Mouse (Mus musculus): ENCODE measurements around the gene Muc4.

Gene Muc4

DNA sequence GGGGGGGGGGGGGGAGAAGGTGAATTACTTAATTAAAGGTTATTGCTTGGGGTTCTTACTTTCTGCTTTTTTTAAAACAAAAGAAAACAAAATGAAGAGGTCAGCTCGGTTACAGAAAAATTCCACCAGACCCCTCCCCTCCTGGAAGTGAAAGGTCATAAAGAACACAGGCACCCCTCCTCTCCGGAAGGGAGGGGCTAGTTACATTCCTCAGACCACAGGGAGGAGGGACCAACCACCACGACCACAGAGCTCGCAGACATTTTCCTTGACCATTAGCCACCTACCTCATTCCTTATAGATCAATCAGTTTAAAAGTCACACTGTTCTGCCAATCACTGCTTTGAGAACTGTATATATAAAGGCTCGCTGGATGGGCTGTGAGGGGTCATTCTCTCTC, 68.2 kb downstream of the Muc4 start:
- no peak for DNase-seq (ENCODE audit: low read depth)

GRCm38 (mm10) chr16:32805151-32805550, 69.5 kb downstream of the Muc4 start:
- DNase-seq (ENCODE audit: low read depth): no peak

DNA sequence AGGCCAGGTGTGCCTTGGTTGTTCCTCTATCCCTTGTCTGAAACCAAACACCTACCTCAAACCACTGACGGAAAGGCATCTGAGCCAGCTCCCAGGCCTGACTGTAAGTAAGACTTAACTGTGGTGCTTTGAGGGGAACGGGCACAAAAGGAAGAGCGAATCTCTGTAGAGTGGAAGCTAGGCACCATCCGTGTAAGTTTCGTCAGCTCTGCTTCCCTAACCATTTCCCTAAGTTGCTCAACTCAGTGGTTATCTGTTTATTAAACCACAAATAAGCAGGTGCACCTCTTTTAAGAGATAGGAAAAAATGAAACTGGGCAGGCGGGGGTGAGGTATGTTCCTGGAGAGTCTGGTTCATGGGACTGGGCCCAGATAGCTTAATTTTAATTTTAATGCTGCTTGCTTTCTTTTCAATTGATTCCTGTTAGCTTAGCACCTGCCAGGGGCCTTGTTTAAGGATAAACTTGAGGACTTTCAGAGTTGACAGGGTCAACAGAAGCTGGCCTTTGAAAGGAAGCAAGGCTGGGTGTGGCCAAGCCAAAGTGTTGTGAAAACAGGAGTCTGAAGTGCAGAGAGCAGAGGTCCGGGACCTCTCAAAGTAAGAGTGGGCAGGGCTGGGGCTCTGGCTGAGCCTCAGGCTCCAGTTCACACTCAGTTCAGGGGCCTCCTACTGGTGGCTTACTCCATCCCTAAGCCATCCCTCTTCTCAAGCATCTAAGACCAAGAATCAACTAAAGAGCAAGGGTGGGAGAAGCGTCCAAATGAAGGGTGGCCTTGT, 71.9 kb downstream of the Muc4 start:
- no peak for DNase-seq (ENCODE audit: low read depth)

GRCm38 (mm10) chr16:32810321-32810720, 74.6 kb downstream of the Muc4 start, which contains the start of gene Smbd1:
TSS of gene Smbd1 (minus strand) at chr16:32810477.
- DNase-seq (ENCODE audit: low read depth): no peak

- DNase-seq (ENCODE audit: low read depth): peak; percentile 92
These were observed 77.2 kb downstream of the Muc4 start for GRCm38 (mm10) chr16:32812888-32813361.

DNA sequence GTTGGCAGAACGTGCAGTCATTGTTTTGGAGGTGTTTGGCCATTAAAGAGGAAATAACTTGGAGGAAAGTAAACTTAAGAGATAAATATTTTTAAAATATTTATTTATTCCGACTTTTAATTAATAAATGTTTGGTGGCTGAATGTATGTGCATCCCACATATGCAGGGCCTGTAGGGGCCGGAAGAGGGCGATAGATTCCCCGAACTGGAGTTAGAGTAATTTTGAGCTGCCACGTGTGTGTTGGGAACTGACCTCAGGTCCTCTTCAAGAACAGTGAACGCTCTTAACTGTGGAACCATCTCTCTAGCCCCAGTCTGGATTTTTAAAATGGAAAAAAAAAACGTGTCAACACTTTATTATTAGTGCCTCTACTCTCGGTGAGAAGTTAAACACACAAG, 77.7 kb downstream of the Muc4 start:
- no peak for DNase-seq (ENCODE audit: low read depth)

- DNase-seq (ENCODE audit: low read depth): peak; percentile 6
These were observed 78.1 kb downstream of the Muc4 start for GRCm38 (mm10) chr16:32813771-32814170.

DNA sequence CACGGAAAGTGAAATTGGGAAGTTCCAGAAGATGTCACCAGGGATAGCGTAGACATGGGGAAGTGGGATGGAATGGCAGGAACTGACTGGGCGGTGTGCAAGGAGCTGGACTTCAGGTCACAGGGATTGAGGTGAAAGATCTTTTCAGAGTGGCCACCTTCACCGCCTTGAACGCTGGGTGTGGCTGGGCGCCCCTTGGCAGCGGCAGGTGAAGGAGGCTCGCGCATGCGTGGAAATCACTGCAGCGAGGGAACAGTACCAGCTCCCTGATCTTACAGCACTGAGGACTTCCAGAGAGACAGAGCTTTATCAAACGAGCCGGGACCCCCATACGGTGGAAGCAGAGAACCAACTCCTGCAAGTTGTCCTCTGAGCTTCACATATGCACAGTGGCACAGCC, 78.9 kb downstream of the Muc4 start:
- DNase-seq (ENCODE audit: low read depth): peak; percentile 60

GRCm38 (mm10) chr16:32815160-32815605, 79.5 kb downstream of the Muc4 start:
- DNase-seq (ENCODE audit: low read depth): peak; percentile 17

GRCm38 (mm10) chr16:32818036-32818435, 82.3 kb downstream of the Muc4 start:
- DNase-seq (ENCODE audit: low read depth): no peak

- no peak for DNase-seq (ENCODE audit: low read depth)
These were observed 82.8 kb downstream of the Muc4 start for GRCm38 (mm10) chr16:32818441-32818840.

GRCm38 (mm10) chr16:32821772-32822449, 86.2 kb downstream of the Muc4 start:
- no peak for DNase-seq (ENCODE audit: low read depth)

- no peak for DNase-seq (ENCODE audit: low read depth)
These were observed 86.8 kb downstream of the Muc4 start for GRCm38 (mm10) chr16:32822450-32822827.

GRCm38 (mm10) chr16:32822881-32823280, 87.2 kb downstream of the Muc4 start:
- no peak for DNase-seq (ENCODE audit: low read depth)

DNA sequence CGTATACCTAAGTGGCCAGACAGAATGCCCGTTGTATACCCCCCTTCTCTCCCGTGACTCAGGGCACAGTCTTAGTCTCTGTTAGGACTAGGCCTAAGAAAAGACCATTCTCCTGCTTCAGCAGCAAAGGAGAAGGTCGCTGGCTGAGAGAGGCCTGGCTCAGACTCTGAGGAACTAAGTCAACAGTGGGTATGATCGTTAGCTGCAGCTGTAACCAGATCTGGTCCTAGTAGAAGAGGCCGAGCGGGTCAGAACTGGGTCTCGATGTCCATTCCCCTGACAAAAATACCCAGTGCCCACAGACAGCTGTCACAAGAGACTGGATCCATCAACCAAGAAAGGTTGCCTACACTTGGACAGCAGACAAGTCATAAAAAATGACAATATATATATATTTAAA, 87.8 kb downstream of the Muc4 start:
- DNase-seq (ENCODE audit: low read depth): no peak

DNA sequence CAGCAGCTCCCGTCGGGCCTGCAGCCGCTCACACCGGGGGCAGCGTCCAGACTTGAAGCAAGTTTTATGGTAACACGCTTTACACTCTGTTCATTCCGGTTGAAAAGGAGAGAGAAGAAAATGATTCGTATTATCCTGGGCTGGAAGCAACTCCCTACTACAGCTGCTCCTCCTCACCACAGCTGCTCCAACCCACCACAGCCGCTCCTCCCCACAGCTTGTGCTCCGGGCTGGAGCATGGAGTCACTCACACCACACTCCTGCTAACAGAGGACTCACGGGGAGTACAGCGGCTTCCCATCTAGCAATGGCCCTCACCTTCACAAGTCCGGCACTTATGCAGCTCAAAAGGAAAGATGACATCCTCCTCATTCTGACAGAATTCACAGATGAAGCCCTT, 88.4 kb downstream of the Muc4 start:
- DNase-seq (ENCODE audit: low read depth): no peak

- DNase-seq (ENCODE audit: low read depth): no peak
These were observed 89.7 kb downstream of the Muc4 start for GRCm38 (mm10) chr16:32825380-32825779.

- DNase-seq (ENCODE audit: low read depth): no peak
These were observed 90.8 kb downstream of the Muc4 start for GRCm38 (mm10) chr16:32826521-32826920.

- DNase-seq (ENCODE audit: low read depth): no peak
These were observed 93.4 kb downstream of the Muc4 start for GRCm38 (mm10) chr16:32829104-32829503.

DNA sequence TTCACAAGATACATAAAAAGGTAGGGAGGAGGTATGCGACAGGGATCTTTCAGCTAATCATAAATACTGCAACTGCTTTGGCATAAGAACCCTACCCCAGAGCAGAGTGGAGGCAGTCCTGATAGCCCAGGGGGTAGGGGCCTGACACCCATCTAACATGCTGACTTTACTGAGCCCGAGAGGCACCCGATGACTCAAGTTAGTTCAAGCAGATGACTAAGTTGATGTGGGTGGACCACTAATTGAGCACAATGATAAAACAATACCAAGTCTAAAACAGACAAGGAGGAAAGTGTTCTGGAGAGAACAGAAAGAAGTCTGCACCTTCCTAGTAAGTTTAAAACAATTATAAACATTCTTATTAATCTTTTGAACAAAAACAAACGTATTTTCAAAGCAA, 95.8 kb downstream of the Muc4 start:
- DNase-seq (ENCODE audit: low read depth): no peak
